Mouse (Mus musculus) heart, adult 18-20 months (tissue): ENCODE measurements around the gene Gse1. TPM values are rescaled to one million over a fixed set of nuclear protein-coding genes. Genes with fewer than 3 reads are reported as not detected.

Source experiments
- DNase-seq, 2 experiments: peaks; one replicate each; pipeline ENCODE4 v3.0.0; 2021 to 2022; ENCODE audit warnings: mixed read lengths in 1 of 2
- total RNA-seq, 2 experiments: library from RNA; stranded (reverse); gene quantifications; 2 replicates each; pipeline ENCODE4 v1.2.3; 2021

The Gse1 gene
- total RNA-seq, 2 experiments from 2014 or later, result 15.5 to 16.0 TPM

DNA sequence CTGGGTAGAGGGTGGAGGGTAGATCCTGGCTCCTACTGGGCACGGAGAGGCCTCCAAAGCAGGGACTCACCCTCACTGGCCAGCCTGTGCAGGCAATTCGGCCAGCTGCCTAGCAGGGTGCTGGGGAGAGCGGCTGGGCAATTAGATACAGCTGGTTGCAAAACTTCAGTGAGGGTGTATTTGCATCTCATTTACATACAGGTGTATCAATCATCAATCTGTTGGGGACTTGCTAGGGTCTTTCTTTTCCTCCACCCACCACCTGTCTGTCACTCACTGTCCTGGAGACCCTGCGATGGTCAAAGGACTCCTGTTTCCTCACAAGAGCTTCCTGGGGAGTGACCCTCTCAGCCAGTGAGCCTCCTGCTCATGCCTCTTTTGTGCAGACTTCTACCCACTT, 148.0 kb downstream of the Gse1 start:
- DNase-seq, result no peak

DNA sequence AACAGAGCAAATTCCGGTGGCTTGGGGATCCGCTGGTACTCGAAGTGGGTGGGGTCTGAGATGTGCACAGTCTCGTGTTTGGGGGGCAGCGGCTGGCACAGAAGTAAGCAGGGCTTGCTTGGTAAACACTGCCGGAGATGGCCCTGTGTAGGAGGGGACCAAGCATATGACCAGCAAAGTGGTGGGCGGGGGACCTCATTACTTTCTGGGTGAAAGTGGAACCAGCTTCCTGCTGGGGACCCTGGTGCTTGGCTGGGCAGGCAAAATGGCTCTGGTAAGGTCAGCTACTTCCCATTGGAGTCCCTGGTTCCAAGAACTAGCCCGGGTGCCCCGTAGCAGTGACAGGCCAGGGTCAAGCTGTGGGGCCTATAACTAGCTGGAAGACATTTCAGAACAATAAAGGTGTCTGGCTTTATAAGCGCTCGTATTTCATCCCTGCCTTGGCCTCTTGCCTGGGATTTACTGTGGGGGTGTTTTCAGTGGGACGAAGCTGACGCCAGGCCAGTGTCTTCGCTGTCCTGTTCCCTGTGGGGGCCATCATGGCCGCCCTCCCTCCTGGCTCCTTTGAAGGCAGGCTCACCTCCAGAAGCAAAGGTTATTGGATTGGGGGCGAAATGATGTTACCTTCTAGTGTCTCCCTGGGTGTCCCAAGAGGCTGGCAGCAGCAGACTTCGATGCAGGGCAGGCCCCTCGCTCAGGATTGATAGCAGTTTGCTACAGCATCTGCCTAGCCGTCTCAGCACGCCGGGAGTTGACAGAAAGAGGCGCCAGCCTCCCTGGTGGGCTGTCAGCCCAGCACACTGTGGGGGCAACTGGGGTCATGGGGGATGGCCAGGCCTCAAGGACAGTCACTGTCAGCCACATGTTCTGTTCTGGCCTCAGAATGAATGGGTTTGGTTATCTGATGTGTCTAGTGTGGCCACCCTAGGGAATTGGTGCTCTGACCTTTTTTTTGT, 148.9 kb downstream of the Gse1 start:
- DNase-seq, result no peak

DNA sequence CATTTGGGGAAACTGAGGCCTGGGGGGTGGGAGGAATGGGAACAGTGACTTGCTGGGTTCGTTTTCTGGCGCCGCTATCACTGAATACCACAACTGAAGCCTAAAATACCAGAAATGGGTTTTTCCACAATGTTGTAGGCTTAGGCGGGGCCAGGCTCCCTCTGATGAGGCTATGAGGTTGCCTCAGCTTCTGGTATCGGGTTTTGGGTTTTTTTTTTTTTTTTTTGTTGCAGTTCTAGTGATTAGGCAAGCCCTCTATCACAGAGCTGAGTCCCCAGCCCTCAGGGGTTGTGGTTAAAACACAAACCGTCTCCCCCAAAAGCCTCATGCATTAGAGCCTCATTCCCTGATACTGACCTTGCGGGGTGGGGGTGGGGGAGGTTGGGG, 149.5 kb downstream of the Gse1 start:
- DNase-seq, result no peak

DNA sequence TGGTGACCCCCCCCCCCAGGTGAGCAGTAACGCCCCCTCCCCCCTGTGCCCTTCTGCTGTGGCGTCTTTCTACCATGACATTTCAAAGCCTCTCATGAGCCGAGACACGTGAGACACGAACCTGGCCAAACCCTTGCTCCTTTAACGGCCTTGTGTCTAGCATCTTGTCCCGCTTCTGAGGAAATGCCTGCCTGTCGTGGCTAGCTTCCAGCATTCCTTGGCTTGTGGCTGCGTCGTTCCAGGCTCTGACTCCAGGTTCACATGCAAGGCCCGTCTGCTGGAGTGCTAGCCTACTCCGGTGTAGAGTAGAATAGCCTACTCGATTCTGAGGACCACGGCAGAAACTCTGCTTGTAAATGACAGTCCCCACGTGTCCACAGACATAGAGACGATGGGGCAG, 150.1 kb downstream of the Gse1 start:
- DNase-seq, result peak; percentile 75 to 79

DNA sequence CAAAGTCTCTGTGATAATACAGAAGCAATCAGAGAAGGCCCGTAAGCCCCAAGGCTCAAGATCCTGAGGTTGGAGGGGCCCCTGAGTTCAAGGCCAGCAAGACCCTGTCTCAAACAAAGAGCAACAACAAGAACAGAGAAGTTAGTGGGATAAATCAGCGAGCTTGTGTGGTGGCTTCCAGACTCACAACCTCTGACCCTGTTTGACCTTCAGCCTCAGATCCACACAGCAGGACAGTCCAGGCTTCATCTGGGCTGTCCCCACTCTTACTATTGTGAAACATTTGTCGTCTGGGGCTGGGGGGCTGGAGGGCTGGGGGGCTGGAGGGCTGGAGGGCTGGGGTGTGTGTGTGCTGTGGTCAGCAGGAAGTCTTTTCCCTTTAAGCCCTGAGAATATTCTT, 150.8 kb downstream of the Gse1 start:
- no peak for DNase-seq

DNA sequence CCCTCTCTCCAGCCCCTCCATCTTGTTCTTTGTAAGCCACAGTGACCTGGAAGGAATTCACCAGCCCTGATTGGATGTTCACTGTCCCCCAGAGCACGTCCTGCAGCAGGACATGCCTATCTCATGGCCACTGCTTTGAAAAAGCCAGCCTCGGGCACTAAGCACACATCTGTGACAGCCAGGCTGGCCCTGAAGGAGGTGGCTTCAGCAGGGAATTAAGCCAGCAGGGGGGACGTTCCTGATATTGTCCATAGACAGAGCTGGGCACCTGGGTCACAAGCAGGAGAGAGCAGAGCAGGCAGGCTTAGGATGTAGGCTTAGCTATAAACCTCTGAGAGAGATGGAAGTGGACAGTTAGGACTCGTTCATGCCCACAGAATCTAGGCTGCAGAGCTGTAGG, 153.6 kb downstream of the Gse1 start:
- no peak for DNase-seq

DNA sequence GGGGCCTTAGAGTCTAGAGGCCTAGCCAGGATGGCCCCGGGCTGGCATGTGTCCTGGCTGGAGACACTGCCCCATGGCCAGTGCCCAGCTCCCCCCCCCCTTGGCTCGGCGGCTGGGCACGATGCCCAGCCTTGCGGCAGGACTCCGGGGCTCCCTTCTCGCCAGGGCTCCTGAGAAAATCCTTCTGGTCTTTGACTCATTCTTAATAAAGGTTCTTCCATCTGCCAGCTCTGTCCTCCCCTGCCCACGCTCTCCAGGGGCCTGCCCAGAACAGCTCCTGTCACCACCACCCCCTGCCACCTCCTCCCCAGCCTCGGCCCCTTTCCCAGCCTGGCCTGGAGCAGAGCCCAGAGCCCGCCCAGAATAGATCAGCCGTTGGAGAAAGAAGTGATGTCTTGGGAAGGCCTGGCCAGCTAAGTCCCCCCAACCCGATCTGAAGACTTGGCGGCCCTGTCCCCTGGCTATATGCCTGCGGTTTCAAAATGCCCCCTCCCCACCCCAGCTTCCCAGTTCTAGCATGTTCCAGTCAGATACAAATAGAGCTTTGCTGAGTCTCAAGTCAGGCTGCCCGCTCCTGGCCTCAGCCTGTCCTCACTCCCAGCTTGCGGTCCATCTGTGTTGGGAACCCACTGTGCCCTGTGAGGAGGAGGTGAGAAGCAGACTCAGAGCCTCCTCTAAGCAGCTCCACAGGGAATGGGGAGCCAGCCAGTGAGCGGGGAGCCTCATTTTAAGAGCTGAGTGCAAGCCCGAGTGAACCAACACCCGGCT, 154.4 kb downstream of the Gse1 start:
- peak; percentile 91 to 93 for DNase-seq

DNA sequence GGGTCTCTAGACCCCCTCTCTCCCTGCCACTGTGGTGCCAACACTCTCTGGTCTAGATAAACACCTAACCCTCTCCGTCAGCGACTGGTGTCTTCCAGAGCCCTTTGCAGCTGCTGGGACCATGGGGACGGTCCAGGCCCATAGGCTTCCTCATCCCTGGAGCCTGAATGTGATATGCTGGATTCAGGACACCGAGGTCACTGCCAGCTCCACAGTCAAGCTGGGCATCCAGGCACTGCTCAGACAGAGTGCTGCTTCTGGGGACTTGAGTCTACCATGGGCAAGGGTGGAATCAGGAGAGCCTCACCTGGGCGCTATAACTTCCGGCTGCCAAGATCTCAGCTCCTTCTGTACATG, 154.9 kb downstream of the Gse1 start:
- DNase-seq, result peak in 1 of 2 experiments; percentile 35

DNA sequence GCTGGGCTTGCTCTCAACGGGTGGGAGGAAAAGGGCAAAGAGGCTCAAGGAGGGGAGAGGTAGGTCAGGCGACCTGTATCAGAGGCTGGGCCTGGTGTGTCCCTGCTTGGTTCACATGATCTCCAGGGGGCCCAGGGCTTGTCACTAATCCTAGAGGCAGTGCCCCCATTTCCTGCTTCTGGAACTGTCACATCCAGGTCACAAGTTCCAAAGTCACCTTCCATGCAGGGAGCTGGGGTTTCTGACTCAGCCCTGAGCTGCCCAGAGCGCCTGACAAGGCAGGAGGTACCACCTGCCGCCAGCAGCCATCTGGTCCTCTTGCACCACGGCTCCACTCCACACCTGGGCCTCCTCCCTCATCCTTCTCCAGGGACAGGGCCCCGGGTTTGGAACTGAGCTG, 155.5 kb downstream of the Gse1 start:
- no peak for DNase-seq

DNA sequence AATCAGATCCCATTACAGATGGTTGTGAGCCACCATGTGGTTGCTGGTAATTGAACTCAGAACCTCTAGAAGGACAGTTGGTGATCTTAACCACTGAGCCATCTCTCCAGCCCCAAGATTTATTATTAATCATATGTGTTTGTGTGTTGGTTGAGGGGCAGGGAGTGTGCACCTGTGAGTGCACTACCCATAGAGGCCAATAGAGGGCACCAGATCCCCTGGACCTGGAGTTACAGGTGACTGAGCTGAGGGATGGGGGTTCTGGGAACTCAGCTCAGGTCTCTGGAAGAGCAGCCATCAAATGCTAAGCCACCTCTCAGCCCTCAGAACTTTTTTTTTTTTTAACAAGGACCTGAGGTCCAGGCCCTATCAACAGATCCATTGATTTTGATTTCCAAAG, 156.5 kb downstream of the Gse1 start:
- DNase-seq, result no peak

DNA sequence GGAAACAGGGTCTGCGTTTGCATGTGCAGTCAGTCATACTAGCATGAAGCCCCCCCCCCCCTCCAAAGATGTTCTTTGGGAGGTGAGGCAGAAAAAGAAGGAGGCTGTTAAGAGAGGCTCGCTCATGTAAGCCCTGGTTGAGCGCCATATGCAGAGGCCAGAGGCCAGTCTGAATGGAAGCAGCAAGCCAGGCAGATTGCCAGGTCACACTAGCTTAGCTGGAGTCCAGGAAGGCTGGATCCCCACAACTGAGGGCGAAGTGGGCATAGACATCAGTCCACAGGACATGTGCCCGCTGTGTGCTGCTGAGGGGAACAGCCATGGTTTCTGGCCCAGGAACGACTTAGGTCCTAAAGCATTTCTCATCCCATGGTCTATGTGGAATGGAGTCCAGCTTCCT, 160.0 kb downstream of the Gse1 start:
- DNase-seq, result no peak

DNA sequence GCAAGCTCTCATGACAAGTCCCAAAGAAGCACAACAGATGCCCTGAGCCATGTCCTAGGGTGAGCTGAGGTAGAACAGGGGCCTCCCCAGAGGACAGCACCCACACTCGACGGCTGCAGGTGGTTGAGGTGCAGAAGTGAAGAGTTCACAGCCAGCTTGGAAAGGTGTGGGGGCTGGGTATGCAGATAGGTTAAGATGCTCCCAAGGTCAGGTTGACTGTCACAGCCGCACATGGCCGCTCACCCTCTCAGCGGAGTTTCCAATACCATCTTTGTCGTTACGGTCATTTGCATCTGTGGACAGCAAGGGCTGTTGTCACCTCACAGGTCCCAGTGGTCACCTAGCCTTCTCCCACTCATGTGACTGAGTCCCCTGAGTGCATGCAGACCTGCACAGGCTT, 162.3 kb downstream of the Gse1 start:
- DNase-seq, result no peak

DNA sequence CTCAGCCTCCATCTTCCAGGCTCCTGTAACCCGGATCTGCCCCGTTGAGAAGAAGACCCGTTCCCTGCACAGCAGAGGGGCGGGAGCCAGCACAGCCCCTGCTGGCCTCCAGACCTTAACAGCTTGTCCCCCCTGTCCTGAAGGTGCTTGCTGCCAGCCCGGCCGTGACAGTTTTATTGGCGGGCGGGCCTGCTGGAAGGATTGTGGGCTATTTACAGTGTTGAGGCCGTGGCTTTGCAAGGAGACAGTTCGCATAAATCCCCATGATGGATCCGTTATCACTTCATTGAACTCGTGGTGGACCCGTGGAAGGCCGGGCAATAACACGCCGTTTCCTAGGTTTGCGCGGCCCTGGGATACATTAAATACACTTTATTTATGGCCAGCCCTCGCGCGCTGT, 163.6 kb downstream of the Gse1 start:
- no peak for DNase-seq

DNA sequence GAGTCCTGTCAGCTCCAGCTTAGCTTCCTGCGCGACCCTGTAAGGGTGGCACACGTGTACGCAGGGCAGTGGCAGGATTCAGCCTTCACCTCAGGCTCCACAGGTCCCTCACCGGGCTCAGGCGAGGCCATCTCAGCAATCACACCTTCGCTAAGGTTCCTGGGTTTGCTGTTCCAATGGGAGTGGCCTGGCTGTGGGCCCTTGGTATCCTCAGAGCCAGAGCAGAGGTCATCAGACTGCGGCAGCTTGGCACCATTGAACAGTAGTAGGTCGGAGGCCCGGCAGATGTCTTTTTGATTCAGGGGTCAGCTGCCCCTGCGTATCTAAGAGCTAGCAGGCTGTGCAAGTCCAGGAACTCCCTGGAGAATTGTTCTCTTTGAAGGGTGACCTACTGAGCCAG, 164.8 kb downstream of the Gse1 start:
- DNase-seq, result no peak

DNA sequence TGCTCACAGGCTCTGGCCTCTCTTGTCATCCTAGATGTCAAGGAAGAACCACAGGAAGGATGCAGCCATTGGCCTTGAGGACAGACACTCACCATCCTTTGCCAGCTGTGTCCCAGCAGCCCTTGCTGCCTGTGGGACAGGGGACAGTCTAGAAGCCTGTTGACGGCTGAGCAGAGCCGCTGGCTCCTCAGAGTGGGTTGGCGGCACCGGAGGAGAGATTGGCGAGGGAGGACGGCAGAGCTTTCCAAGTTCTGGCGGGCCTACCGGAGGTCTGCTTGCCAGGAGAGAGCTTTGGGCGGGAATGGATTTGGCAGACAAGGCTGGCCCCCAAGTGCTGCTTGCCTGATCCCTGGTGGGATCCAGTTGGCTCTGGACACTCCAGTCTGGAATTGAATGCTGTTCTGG, 165.6 kb downstream of the Gse1 start:
- peak; percentile 26 to 66 for DNase-seq

DNA sequence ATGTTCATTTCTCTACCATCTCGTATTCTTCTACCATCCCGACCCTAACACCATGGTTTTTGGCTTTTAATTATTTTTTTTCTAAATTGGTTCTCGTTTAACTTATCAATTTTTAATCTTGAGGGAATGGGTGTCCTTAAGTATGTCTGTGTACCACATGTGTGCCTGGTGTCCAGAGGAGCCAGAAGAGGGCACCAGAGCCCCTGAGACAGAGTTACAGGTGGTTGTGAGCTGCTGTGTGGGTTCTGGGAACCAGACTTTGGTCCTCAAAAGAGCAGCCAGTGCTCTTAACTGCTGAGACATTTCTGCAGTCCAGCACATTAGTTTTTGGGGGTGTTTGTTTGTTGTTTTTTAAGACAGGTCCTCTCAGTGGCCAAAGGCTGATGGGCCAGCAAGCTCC, 167.6 kb downstream of the Gse1 start:
- DNase-seq, result no peak

DNA sequence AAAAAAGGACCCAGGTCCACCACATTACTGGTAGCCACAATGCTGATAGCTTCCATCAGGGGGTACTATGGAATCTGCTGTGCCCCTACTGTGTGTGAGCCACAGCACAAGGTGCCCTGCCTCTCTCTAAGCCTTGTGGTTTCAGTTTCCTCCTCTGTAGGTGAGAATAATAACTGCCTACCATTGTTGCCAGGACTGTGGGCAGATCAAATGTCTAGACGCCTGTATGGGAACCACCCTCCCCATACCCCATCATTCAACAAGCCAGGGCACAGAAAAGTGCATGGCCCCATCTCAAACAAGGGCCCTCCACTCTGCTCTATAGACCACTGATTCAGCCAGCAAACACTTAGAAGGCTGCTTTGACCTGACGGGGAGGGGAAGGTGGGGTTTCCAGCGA, 168.5 kb downstream of the Gse1 start:
- no peak for DNase-seq

DNA sequence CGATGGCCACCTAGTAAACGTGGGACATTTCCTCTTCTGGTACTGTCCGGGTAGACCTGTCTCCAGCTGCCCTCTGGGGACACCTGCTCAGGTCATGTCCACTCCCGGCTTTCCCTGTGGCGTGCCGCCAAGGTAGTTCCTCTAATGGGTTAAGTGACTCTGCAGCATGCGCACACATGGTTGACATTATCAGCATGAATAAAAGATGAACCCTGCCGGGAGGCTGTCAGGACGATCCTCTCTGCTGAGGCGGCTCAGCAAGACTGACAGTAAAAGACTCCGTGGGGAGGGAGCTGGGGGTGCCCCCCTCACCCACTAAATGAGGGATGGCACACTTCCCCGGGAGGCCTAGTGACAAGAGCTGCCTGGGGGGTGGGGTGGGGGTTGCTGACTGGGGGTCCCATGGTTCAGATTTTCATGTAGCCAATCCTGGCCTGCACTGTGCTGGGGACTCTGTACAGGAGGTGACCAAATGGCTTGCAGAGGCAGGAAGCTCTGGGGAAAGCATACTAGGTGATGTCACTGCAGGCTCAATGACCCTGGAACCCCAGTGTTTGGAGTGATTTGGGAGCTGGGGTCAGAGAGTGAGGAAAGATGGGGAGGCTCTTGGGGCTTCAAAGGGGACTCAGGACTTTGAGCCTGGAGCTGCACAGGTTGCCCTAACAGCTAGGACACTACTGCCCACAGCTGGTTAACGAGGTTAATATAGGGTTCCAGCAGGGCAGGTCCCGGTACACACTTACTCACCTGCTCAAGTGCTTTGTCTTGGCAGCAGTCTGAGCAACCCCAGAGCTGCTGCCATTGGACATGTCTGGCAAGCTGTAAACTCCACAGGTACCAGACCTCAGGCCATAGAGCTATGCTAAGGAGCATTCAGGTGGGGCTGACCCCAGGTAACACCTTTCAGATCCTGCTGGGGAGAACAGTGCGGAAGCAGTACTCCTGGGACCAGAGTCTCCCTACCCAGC, 169.5 kb downstream of the Gse1 start:
- DNase-seq, result no peak

DNA sequence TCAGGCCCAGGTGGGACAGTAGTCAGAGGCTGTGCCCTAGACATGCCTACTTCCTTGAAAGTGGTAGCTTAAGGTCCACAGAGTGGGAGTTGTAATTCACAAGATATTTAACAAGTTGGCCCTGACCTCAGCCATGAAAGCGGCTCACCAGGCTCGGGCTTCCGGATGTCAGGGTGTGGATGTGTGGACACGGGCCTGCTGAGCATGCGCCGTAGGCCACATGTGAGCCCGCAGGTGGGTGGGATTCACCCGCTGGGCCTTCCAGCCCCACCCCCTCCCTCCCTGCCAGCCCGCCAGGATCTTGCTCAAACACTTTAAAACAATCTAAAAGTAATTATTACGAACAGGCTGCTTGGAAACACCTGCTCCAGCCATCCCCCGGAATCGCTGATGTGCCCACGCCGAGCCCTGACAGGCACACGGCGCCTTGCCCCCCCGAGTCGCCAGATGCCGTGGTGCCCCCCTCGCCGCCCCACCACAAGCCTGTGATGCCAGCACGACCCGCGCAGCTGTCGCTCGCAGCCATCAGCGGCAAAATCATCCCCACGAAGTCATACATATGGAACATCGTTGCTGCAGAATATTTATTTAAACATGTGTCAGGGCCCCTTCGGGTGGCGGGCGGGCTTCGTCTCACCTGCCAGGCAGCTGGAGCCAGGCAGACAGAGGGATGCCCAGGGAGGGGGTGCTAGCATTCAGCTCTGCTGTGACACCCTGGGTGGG, 171.1 kb downstream of the Gse1 start:
- DNase-seq, result no peak

DNA sequence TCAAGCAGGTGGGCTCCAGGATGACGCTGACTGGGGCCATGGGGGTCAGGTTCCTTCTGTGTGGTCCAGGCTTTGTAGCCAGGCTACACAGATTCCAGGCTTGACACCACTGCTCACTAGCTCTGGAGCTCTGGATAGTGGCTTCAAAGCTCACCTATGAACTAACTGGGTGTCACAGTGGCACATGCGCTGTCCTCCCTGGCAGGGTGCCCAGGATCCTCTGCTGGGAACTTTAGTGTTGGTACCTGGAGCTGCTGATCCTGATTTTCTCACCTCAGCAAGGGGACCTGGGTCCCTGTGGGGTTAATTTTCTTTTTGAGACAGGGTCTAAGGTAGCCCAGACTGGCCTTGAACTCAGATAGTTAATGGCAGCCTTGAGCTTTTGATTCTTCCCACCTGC, 173.0 kb downstream of the Gse1 start:
- DNase-seq, result no peak

DNA sequence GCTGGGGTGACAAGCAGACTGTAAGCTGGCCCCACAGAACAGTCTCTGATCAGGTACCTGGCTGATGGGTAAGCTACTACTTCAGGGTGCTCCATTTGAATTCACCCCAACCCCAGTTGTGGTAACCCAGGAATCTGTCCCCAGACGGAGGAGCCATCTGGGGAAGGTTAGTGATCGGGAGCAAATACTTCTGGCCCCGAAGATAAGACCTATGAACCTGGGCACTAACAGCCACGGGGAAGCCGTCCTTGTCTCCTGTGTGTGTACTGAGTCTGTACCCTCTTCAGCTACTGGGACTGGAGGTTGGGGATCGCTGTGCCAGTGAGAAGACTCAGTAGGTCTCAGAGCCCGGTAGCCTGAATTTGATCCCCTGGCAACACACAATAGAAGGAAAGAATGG, 173.5 kb downstream of the Gse1 start:
- DNase-seq, result no peak
